Mouse (Mus musculus): ENCODE data around the gene Nsun5. TPM values are rescaled to one million over a fixed set of nuclear protein-coding genes. Genes with fewer than 3 reads are reported as not detected.

Nsun5 gene
- polyA plus RNA-seq (2015; fragmentation: Nextera tagmentation; extraction: Ambion mirVana): 20.3 and 22.7 TPM in 2 replicates

DNA sequence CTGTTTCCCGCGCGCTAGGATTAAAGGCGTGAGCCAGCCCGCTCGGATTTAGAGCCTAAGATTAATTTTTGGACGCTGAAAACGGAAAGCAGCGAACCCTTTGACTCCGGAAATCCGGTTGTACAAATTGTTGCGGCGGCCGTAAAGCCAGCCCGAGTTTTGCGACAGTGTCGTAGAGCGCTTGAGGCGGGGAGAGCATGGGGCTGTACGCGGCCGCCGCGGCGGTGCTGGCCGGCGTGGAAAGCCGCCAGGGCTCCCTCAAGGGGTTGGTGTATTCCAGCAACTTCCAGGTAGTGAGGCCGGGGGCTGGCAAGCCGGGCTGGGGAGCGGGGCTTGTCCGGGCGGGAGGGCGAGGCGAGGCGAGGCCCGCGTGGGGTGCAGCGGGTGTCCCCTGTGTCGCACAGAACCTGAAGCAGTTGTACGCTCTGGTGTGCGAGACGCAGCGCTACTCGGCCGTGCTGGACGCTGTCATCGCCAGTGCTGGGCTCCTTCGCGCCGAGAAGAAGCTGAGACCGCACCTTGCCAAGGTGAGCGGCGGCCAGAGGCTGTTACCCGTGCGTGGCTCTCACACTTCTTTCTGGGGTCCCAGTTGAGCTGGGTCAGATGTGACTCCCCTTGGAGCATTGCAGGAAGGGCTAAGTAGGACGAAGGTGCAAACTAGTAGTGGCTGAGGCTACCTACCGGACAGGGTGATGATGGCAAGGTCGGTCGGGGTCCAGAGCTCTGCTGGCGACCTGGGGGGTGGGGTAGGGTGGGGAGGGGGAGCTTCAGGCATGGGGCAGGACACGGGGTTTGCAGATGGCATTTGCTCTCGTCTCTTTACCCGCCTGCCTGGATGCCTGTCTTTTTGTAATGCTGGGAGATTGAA, at the start of gene Nsun5:
Gene Nsun5, plus strand, starts transcription at position 167 of the 868 bp plus-strand sequence.

GRCm38 (mm10) chr5:135349862-135350261, 19.9 kb upstream of the Nsun5 start, which contains the start of gene Fkbp6:
TSS of gene Fkbp6 (minus strand) at chr5:135350044.

GRCm38 (mm10) chr5:135352995-135353394, 16.8 kb upstream of the Nsun5 start, which contains the start of gene Trim50:
TSS of gene Trim50 (plus strand) at chr5:135353295.

GRCm38 (mm10) chr5:135394004-135394823, 24.5 kb downstream of the Nsun5 start, which contains the start of gene Pom121:
TSS of gene Pom121 (minus strand) at chr5:135394546.

Small RNA genes lying within 50 kb of the gene (microRNA-seq; reads per million reads assigned to microRNA genes)
- 0.87 reads per million for gene Mir7033

Other genes starting within 250 kb of the Nsun5 start
- gene Tbl2, start 220.3 kb upstream of the Nsun5 start, polyA plus RNA-seq (2015; fragmentation: Nextera tagmentation; extraction: Ambion mirVana): 10.6 and 12.5 TPM in 2 replicates
- gene Bcl7b, start 201.7 kb upstream of the Nsun5 start, polyA plus RNA-seq (2015; fragmentation: Nextera tagmentation; extraction: Ambion mirVana): 38.0 and 40.4 TPM in 2 replicates
- 16.2 and 17.8 TPM in 2 replicates for gene Baz1b, start 182.7 kb upstream of the Nsun5 start, polyA plus RNA-seq (2015; fragmentation: Nextera tagmentation; extraction: Ambion mirVana)
- 19.2 and 20.2 TPM in 2 replicates for gene Fzd9, start 118.7 kb upstream of the Nsun5 start, polyA plus RNA-seq (2015; fragmentation: Nextera tagmentation; extraction: Ambion mirVana)
- 0.65 TPM in 1 of 2 replicates, not detected in the other for gene Fkbp6, start 19.9 kb upstream of the Nsun5 start, polyA plus RNA-seq (2015; fragmentation: Nextera tagmentation; extraction: Ambion mirVana)
- 0.10 and 0.20 TPM in 2 replicates for gene Trim50, start 16.7 kb upstream of the Nsun5 start, polyA plus RNA-seq (2015; fragmentation: Nextera tagmentation; extraction: Ambion mirVana)
- 8.0 and 9.4 TPM in 2 replicates for gene Pom121, start 24.6 kb downstream of the Nsun5 start, polyA plus RNA-seq (2015; fragmentation: Nextera tagmentation; extraction: Ambion mirVana)
- 32.1 and 36.3 TPM in 2 replicates for gene Hip1, start 175.2 kb downstream of the Nsun5 start, polyA plus RNA-seq (2015; fragmentation: Nextera tagmentation; extraction: Ambion mirVana)
- gene Ccl26, start 193.6 kb downstream of the Nsun5 start, polyA plus RNA-seq (2015; fragmentation: Nextera tagmentation; extraction: Ambion mirVana): not detected in 2 replicates
- 2.1 and 6.8 TPM in 2 replicates for gene Ccl24, start 203.1 kb downstream of the Nsun5 start, polyA plus RNA-seq (2015; fragmentation: Nextera tagmentation; extraction: Ambion mirVana)